Mouse (Mus musculus) spleen, adult 12 weeks (tissue): Measurements from ENCODE around the gene Rfx6.

Experiments
- DNase-seq: peaks from one replicate; pipeline ENCODE4 v3.0.0; 2022; ENCODE audit warnings: low spot score

The Rfx6 gene

DNA sequence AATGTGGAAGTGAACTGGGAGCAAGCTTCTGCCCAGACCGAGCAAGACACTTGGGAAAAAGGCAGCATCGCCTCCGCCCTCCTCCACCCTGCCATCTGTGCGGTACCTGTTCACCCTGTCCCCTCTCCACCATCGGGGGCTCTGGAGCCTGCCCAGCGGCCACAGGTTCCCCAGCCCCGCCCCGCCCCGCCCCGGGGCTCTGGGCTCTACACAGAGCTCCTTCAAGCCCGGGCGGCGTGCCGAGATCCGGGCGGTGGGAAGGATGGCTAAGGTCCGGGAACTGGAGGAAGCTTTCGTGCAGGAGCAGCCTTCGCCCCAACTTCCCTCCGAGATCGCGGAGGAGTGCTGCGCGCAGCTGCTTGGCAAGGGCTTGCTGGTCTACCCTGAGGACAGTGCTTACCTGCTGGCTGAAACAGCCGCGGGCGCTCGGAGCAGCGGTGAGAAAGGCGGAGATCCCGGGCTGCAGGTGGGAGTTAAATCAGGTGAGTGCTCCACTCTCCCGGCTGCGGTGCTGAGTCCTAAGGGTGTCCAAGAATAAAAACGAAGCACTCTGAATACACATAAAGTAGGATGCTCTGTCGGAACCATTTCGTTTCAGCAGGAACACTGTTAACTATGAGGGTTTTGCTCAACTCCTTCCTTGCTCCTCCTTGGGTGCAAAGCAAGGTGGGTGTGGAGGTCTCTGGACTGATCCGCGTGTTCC, at the start of gene Rfx6:
Gene Rfx6, plus strand, starts transcription at position 209 of the 703 bp plus-strand sequence.
- no peak for DNase-seq

DNA sequence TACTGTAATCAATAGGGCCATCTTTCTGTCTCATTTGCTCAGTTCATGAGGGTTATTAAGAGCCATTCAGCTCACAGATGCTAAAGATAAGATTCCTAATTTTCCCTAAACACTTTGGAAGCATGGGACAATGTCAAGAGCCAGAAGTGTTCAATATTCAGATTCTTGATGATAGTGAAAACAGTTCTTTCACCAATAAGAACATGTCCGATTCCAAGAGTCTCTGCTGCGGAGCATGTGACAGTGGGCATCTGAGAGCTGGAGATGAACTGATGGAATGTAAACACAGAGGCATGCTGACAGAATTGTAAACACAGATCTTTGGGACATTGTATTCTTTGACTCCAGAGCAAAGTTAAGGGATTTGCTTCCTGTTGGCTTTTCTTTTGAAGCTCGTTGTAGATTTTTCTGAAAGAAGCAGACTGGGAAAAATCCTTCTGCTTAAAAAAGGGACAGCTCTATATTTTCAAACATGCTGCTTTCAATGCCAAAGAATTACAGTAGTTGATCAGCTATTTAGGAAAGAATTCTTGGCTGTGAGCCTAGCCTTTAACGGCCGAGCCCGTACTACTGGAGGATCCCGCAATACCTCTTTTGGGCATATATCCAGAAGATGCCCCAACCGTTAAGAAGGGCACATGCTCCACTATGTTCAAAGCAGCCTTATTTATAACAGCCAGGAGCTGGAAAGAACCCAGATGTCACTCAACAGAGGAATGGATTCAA, 46.0 kb upstream of the Rfx6 start, which contains the start of gene Gprc6a:
Gene Gprc6a, minus strand, starts transcription at position 51 of the 726 bp plus-strand sequence.
- DNase-seq = no peak

DNA sequence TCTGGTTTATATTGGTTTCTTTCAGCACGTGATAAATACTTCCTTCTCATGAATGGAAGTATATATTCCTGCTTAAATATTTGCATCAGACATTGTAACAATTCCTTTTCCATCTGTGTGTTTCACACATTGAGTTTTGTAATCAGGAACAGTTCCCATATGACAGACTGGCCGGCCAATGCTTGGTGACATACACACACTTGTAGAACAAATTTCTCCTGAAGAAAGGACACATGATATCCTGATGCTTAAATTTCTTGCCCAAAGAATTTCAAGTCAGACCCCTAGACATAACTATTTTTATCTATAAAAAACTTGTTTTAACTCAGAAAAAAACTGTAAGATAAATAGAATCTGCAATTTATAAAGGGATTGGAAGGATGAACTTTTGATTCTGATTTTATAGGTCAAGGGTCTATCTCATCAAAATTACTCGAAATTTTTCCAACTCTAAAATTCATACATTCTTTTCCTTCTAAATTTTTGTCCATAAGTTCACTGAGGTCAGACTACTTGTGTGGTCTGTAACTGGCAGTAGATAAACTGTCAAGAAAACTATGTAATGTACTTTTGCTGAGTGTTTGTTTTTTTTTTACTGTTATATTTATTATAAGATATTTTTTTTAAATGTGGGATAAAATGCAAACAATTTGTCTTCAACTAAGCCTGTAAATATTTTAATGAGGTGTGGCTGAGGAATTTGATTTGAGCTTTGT, 27.9 kb upstream of the Rfx6 start:
- DNase-seq = no peak

DNA sequence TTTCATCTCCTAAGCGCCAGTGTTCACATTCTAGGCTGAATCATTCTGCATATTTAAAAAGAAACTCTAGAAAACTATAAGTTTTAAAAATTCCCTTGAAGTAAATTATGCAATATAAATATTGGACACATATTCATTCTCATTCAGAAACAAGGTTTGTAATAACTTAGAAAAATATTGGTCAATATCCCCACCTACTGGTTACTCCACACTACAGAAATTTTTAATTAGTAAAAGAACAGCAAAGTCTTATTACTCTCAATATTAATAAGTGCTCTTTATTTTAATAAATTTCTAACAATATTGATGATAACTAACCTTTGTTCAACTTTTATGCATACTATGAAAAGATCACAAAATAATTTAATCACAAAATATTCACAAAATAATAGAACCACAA, 20.2 kb upstream of the Rfx6 start:
- no peak for DNase-seq

DNA sequence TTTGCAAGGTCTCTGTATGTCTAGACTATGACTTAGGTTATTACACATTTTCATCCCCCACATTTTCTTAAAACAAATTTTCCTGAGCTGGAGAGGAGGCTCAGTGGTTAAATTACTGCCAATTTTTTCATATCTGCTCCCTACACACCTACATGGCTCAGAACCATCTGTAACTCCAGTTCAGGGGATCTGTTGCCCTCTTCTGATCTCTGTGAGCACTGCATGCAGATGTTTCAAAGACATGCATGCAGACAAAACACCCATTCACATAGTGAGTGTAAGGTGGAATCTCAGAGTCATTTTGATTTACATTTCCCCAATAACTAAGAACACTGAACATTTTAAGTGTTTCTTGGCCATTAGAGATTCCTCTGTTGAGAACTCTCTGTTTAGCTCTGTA, 8.2 kb upstream of the Rfx6 start:
- no peak for DNase-seq

DNA sequence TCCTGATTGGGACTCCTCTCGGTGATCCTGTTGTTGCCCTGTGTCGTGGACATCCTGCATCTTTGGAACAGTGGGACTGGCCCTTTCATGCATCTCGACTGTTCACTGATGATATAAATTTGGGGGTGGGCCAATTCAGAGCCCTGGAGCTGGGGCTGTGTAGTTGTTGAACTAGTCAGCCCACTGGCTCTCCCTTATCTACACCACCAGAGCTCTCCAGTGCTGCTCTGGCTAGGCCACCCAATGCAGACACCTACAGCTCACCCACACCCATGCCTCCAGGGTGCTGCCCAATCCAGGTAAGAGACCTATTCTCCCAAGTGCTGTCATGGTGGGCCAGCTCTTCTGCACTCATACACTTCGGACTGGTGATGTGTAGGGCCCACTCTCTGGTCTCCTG, 6.0 kb upstream of the Rfx6 start:
- no peak for DNase-seq

DNA sequence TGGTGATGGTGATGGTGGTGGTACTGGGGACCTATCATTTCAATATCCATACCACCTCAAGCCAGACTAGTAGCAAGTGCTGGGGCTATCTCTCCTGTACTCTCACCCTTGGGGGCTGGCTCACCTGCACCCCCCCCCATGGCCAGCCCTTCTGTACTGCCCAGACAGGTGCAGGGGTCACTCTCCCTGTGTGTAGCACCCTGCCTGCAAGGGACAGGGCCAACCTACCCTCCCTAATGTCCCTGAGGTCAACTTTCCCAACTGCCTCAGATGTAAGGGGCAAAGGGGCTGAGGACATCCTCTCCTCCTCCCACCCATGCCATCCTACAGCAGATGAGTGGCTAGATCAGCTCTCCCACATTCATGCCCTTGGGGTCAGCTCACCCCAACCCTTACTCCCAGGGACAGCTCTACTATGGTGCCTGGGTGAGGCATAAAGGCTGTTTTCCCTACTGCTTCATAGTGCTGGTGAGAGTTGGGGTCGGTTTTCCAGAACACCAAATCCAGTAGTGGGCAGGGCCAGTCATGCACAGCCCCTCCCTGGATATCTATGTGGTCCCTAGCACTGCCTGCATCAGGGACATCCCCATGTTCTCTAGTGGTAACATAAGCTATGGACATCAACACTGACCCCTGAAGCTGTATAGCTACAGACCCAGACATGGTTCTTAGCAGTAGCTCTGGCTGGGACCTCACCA, 5.3 kb upstream of the Rfx6 start:
- DNase-seq = no peak

DNA sequence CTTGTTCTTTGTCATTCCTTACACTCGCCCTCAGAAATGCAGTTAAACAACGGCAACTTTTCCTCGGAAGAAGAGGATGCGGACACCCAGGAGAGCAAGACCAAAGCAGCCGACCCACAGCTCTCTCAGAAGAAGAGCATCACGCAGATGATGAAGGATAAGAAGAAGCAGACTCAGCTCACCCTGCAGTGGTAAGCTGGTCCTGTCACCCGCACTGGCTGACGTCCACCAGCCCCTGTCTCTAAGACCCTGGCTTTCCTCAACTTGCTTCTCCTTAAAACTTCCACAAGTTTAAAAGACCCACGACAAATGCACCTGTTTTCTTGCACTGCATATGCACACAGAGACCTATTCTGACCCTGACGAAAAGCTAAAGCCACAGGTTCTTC, 689 bp downstream of the Rfx6 start:
- no peak for DNase-seq

DNA sequence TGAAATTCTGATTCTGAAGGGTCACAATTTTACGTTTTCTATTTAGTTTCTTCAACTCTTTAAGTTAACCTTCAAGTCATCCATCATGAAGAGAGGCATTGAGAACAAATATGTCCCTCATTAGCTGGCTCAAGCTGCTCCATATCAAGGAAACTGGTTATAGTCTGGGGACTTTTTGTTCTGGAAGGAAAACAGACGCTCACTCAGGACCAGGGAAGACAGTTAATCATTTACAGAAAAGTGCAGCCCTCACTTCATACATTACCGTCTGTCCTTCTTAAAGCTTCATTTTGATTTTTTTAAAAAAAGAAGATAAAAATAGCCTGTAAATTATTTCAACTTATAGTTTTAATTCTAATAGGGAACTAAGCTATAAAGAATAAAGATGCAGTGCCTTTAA, 43.3 kb downstream of the Rfx6 start:
- DNase-seq = no peak

DNA sequence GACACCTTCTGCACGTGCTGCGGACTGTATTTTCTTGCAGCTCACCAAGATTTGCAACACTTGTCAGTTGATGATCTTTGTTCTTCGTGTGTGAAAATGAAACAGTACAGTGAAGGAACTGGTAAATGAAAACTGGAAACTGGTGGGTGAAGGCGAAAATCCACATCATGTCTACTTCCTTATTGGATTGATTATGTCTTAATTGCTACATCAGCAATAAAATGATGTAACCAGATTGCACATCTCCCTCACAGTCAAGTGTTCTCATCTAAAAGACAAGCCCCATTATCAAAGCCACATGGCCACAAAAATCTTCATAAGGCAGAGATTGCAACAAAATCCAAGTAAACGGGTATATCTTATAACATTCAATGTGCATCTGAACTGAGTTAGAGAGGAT, 83.9 kb downstream of the Rfx6 start:
- DNase-seq = no peak

DNA sequence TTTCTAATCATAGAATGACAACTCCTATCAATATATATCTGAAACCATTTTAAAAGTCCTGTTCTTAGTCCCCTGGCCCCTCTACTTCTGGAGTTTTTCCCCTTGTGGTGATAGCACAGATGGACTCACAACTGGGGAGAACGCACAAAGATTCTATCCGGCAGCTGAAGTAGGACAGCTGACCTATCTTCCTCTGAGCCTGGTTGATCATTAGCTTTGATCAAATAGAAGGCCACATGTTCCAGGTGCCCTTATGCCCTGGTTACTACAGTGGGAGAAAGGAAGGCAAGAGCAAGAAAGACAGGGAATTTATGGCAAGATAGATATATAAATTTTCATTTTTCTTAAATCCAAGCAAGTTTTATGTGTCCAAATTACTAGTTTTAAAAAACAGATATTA, 85.7 kb downstream of the Rfx6 start:
- DNase-seq = no peak

DNA sequence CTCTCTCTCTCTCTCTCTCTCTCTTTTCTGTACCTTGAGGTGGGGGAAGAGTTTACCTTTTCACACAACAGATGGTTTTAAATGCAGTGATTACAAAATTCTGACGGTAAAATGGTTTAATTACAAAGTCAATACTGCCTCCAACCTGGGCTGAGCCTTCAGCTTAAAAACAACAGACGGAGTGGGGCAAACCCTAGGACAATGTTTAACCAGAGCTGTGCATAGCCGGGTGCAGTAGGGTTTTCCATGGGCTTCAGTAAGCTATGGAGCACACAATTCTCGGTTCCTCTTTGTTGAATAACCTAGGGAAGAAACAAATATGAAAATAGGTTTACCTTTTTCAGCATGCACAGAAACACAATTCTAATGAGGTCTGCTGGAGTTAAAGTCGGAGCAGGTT, 90.9 kb downstream of the Rfx6 start:
- no peak for DNase-seq

DNA sequence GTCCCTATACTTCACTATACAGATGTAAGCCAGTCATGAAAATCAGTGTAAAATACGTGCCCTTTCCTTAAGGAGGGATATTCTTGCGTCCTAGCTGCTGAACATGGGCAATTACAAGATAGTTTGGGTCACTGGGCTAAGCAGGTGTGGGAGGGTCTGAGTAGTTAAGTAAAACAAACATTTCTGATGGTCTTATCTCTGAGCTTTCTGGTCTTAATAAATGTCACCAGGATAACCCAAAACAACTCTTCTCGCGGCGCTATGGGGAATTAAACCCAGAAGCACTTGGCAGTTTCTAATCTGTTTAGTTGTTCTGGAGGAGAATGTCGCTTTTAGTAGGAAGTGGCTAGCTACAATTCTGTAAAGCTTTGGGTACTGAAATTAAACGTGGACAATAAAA, 91.7 kb downstream of the Rfx6 start:
- DNase-seq = no peak

DNA sequence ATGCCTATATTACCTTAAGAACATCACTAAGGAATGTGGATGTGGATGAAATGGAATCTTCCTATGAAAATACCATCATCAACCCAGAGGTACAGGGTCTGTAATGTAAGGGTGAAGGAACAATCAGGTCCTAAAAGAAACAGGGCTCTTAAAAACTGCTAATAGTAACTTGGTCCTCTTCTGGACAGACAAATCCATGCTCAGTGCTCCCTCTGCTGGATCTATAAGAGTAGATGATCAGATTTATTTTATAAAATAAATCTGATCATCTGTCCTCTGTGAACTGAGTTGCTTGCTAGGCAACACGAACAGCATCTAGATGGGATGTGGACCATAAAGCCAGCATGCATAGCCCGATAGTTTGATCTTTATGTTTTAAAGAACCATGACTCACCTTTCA, 102.1 kb downstream of the Rfx6 start:
- DNase-seq = no peak
